Mouse (Mus musculus): ENCODE results near the gene Bdh2. TPM values are rescaled to one million over a fixed set of nuclear protein-coding genes. Genes with fewer than 3 reads are reported as not detected.

Bdh2 gene
- polyA plus RNA-seq, 1 experiment, result 0.40 TPM

- H3K27me3 ChIP-seq (ENCODE audit: control insufficient read depth, insufficient read depth, low read length), result no peaks in the 10 kb centered on the region
- H3K4me3 ChIP-seq (ENCODE audit: control insufficient read depth, insufficient read depth, low read length), result no peak overlapping the region
- H3K4me1 ChIP-seq (replicated peaks; ENCODE audit: control insufficient read depth, insufficient read depth, low read length), result no peaks in the 10 kb centered on the region
- DNase-seq, result no peak
- 98% methylated on average over 6 of the region's 6 CpGs for WGBS
- peaks cover 67% of the 10 kb centered on the region for H3K36me3 ChIP-seq (ENCODE audit: control insufficient read depth, insufficient read depth, low read length)
- TF ChIP-seq POLR2A (IDR thresholded peaks at IDR 0.05; ENCODE audit: control insufficient read depth, extremely low read depth, insufficient read depth, low read length, poor library complexity) (no peak), CTCF (IDR thresholded peaks at IDR 0.05; ENCODE audit: borderline replicate concordance, control insufficient read depth, extremely low read depth, insufficient read depth, low read length, poor library complexity) (no peak)
- H3K27ac ChIP-seq (ENCODE audit: control insufficient read depth, insufficient read depth, low read length), result no peak overlapping the region
Measured at GRCm38 (mm10) chr3:135251825-135252224, 29.2 kb upstream of the Bdh2 start.

- H3K27me3 ChIP-seq (ENCODE audit: control insufficient read depth, insufficient read depth, low read length), result no peaks in the 10 kb centered on the region
- peaks cover 74% of the 10 kb centered on the region for H3K36me3 ChIP-seq (ENCODE audit: control insufficient read depth, insufficient read depth, low read length)
- DNase-seq, result no peak
- no peaks in the 10 kb centered on the region for H3K4me1 ChIP-seq (replicated peaks; ENCODE audit: control insufficient read depth, insufficient read depth, low read length)
- TF ChIP-seq CTCF (IDR thresholded peaks at IDR 0.05; ENCODE audit: borderline replicate concordance, control insufficient read depth, extremely low read depth, insufficient read depth, low read length, poor library complexity) (no peak), POLR2A (IDR thresholded peaks at IDR 0.05; ENCODE audit: control insufficient read depth, extremely low read depth, insufficient read depth, low read length, poor library complexity) (no peak)
- H3K4me3 ChIP-seq (ENCODE audit: control insufficient read depth, insufficient read depth, low read length), result no peak overlapping the region
- H3K27ac ChIP-seq (ENCODE audit: control insufficient read depth, insufficient read depth, low read length), result no peak overlapping the region
Measured at GRCm38 (mm10) chr3:135254784-135255183, 26.2 kb upstream of the Bdh2 start.

- Histone ChIP-seq H3K4me1 (replicated peaks; ENCODE audit: control insufficient read depth, insufficient read depth, low read length) (no peaks in the 10 kb centered on the region), H3K36me3 (ENCODE audit: control insufficient read depth, insufficient read depth, low read length) (peaks cover 81% of the 10 kb centered on the region)
Measured at GRCm38 (mm10) chr3:135258919-135259318, 22.1 kb upstream of the Bdh2 start.

GRCm38 (mm10) chr3:135260233-135260632, 20.8 kb upstream of the Bdh2 start:
- WGBS, result 96% methylated on average over 7 of the region's 7 CpGs
- Histone ChIP-seq H3K27me3 (ENCODE audit: control insufficient read depth, insufficient read depth, low read length) (no peaks in the 10 kb centered on the region), H3K36me3 (ENCODE audit: control insufficient read depth, insufficient read depth, low read length) (peaks cover 87% of the 10 kb centered on the region), H3K4me3 (ENCODE audit: control insufficient read depth, insufficient read depth, low read length) (no peak overlapping the region), H3K27ac (ENCODE audit: control insufficient read depth, insufficient read depth, low read length) (no peak overlapping the region), H3K4me1 (replicated peaks; ENCODE audit: control insufficient read depth, insufficient read depth, low read length) (no peaks in the 10 kb centered on the region)
- DNase-seq, result no peak
- TF ChIP-seq CTCF (IDR thresholded peaks at IDR 0.05; ENCODE audit: borderline replicate concordance, control insufficient read depth, extremely low read depth, insufficient read depth, low read length, poor library complexity) (no peak), POLR2A (IDR thresholded peaks at IDR 0.05; ENCODE audit: control insufficient read depth, extremely low read depth, insufficient read depth, low read length, poor library complexity) (no peak)

More at GRCm38 (mm10) chr3:135258919-135259318, 22.1 kb upstream of the Bdh2 start:
- no peak for TF ChIP-seq POLR2A (IDR thresholded peaks at IDR 0.05; ENCODE audit: control insufficient read depth, extremely low read depth, insufficient read depth, low read length, poor library complexity)
- TF ChIP-seq CTCF (IDR thresholded peaks at IDR 0.05; ENCODE audit: borderline replicate concordance, control insufficient read depth, extremely low read depth, insufficient read depth, low read length, poor library complexity), result no peak
- no peak overlapping the region for H3K27ac ChIP-seq (ENCODE audit: control insufficient read depth, insufficient read depth, low read length)
- no peaks in the 10 kb centered on the region for H3K27me3 ChIP-seq (ENCODE audit: control insufficient read depth, insufficient read depth, low read length)
- 92% methylated on average over 10 of the region's 10 CpGs for WGBS
- no peak overlapping the region for H3K4me3 ChIP-seq (ENCODE audit: control insufficient read depth, insufficient read depth, low read length)
- DNase-seq, result no peak

DNA sequence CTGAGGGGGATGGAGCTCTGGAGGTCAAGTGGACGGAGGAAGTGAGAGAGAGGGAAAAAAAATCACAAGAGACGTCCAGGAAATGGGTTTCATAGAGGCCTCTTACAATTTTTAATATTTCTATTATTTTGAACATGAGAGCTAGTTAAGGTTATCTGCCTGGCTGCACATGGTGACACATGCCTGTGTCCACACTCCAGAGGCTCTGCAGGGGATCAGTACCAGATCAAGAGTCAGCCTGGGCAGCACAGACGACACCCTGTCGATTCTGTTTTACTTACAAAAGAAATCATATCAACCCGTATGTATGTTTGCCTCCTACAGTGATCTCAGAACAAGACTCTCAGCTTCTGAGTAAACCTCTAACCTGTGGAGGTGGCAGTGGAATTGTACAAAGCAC, 12.4 kb upstream of the Bdh2 start:
- peaks cover 61% of the 10 kb centered on the region for H3K36me3 ChIP-seq (ENCODE audit: control insufficient read depth, insufficient read depth, low read length)
- WGBS, result 94% methylated on average over 5 of the region's 5 CpGs
- H3K4me3 ChIP-seq (ENCODE audit: control insufficient read depth, insufficient read depth, low read length), result no peak overlapping the region
- no peak overlapping the region for H3K27ac ChIP-seq (ENCODE audit: control insufficient read depth, insufficient read depth, low read length)
- TF ChIP-seq CTCF (IDR thresholded peaks at IDR 0.05; ENCODE audit: borderline replicate concordance, control insufficient read depth, extremely low read depth, insufficient read depth, low read length, poor library complexity), result no peak
- no peak for TF ChIP-seq POLR2A (IDR thresholded peaks at IDR 0.05; ENCODE audit: control insufficient read depth, extremely low read depth, insufficient read depth, low read length, poor library complexity)
- no peaks in the 10 kb centered on the region for H3K27me3 ChIP-seq (ENCODE audit: control insufficient read depth, insufficient read depth, low read length)
- no peaks in the 10 kb centered on the region for H3K4me1 ChIP-seq (replicated peaks; ENCODE audit: control insufficient read depth, insufficient read depth, low read length)
- DNase-seq, result no peak

DNA sequence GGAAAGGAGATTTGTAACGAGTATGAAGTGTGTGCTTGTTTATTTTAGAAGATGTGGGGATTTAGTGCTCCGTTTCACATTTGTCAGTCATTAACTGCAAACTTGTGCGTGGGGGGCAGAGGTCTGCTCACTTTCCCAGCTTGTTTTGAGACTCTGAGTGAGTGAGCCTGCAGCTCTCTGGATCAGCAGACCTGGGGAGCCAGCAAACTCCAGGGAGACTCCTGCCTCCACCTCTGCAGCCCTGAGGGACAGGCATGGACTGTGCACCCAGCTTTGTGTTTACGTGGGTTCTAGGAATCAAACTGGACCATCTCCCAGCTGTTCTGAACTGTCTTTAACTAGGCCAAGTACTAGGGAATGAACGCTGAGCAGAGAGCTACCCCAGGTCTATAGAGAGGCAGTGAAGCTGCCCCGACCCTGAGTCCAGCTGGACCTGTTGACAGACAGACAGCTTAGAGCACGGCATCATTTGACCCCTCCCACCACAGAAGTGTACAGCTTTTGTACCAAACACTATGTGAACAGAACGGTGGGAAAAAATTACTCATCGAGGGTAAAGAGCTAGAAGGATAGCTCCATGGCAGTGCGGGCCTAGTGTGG, 11.5 kb upstream of the Bdh2 start:
- no peaks in the 10 kb centered on the region for H3K27me3 ChIP-seq (ENCODE audit: control insufficient read depth, insufficient read depth, low read length)
- no peak overlapping the region for H3K4me3 ChIP-seq (ENCODE audit: control insufficient read depth, insufficient read depth, low read length)
- DNase-seq, result no peak
- H3K4me1 ChIP-seq (replicated peaks; ENCODE audit: control insufficient read depth, insufficient read depth, low read length), result no peaks in the 10 kb centered on the region
- H3K27ac ChIP-seq (ENCODE audit: control insufficient read depth, insufficient read depth, low read length), result no peak overlapping the region
- 98% methylated on average over 10 of the region's 10 CpGs for WGBS
- peaks cover 55% of the 10 kb centered on the region for H3K36me3 ChIP-seq (ENCODE audit: control insufficient read depth, insufficient read depth, low read length)
- TF ChIP-seq POLR2A (IDR thresholded peaks at IDR 0.05; ENCODE audit: control insufficient read depth, extremely low read depth, insufficient read depth, low read length, poor library complexity) (no peak), CTCF (IDR thresholded peaks at IDR 0.05; ENCODE audit: borderline replicate concordance, control insufficient read depth, extremely low read depth, insufficient read depth, low read length, poor library complexity) (no peak)

GRCm38 (mm10) chr3:135272627-135273026, 8.4 kb upstream of the Bdh2 start:
- Histone ChIP-seq H3K27ac (ENCODE audit: control insufficient read depth, insufficient read depth, low read length) (no peak overlapping the region), H3K36me3 (ENCODE audit: control insufficient read depth, insufficient read depth, low read length) (peaks cover 41% of the 10 kb centered on the region), H3K27me3 (ENCODE audit: control insufficient read depth, insufficient read depth, low read length) (no peaks in the 10 kb centered on the region), H3K4me1 (replicated peaks; ENCODE audit: control insufficient read depth, insufficient read depth, low read length) (no peaks in the 10 kb centered on the region), H3K4me3 (ENCODE audit: control insufficient read depth, insufficient read depth, low read length) (no peak overlapping the region)
- TF ChIP-seq CTCF (IDR thresholded peaks at IDR 0.05; ENCODE audit: borderline replicate concordance, control insufficient read depth, extremely low read depth, insufficient read depth, low read length, poor library complexity), result no peak
- TF ChIP-seq POLR2A (IDR thresholded peaks at IDR 0.05; ENCODE audit: control insufficient read depth, extremely low read depth, insufficient read depth, low read length, poor library complexity), result no peak
- no peak for DNase-seq
- WGBS, result 87% methylated on average over 12 of the region's 12 CpGs
